Mouse (Mus musculus) layer of hippocampus, postnatal 14 days (tissue): ENCODE results near the gene Arid1b. TPM values are rescaled to one million over a fixed set of nuclear protein-coding genes. Genes with fewer than 3 reads are reported as not detected.
"Not testable (repeated sequence)": the region's sequence is repeated elsewhere in the genome, so short reads cannot be mapped to it uniquely, and the experiment has no call there.

Experiments
- DNase-seq, 2 experiments: peaks; one replicate each; pipeline ENCODE4 v3.0.0; 2021 to 2022; ENCODE audit warnings: low spot score in 2 of 2, mixed read lengths in 1 of 2
- total RNA-seq, 2 experiments: library from RNA; stranded (reverse); gene quantifications; 2 replicates each; pipeline ENCODE4 v1.2.3; 2021

Arid1b gene
- total RNA-seq, 2 experiments from 2014 or later = 83.5 to 95.2 TPM

GRCm38 (mm10) chr17:5083497-5083896 lies 89.4 kb downstream of the Arid1b start:
- no peak for DNase-seq

DNA sequence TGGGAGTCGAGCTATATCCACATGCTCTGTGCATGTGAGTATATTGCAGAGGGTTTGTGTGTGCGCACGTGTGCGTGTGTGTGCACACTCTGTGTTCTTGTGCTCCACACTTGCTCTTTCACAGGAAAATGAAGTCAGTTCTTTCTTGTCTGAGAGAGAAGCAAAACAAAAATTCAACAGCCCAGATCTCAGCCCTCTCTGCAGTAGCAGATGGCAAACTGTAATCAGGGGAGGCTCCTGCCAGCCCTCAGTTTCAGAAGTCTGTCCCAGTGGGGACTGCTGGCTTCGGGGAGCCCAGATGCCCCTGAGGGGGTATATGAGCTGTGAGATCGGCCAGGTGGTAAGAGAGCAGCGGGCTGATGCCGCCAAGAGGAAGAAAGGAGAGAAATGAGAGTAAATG lies 90.0 kb downstream of the Arid1b start:
- peak; percentile 65 to 73 for DNase-seq

- no peak for DNase-seq
Observed at GRCm38 (mm10) chr17:5085004-5085403, 90.9 kb downstream of the Arid1b start.

DNA sequence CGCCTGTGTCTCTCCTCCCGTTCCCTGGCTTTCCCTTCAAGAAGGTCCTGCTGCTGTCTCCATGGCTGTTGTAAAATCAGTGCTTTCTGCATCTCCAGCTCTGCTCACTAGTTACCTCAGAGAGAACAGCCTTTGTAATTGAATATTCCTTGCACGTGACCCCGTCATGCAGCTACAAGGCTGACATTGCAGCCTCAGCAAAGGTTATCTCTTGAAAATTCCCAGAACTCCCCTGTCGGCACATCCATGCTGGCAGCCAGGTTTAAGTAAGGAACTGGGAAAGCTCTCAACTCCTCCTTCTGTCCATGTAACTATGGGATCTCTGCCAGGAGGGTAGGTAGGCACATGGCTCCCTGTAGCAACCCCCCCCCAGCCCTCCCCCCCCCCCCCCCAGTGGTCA lies 91.8 kb downstream of the Arid1b start:
- no peak for DNase-seq

GRCm38 (mm10) chr17:5088241-5088640 lies 94.1 kb downstream of the Arid1b start:
- not testable (repeated sequence) for DNase-seq

DNA sequence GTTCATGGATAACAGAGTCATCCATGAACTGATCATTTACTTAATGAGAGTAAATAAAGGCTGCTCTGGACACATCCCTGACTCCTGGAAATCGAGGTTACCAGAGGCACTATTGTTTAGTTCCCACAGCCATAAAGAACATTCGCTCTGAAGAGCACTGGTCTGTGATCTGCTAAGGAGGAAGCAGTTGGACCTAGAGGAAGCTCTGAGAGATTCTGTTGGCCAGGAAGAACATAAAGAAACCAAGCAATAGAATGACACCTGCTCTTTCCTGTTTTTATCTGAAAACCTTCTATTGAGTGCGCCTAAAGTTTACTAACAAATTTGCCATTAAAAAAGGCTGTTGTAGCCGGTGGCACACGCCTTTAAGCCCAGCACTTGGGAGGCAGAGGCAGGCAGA lies 94.7 kb downstream of the Arid1b start:
- no peak for DNase-seq

DNA sequence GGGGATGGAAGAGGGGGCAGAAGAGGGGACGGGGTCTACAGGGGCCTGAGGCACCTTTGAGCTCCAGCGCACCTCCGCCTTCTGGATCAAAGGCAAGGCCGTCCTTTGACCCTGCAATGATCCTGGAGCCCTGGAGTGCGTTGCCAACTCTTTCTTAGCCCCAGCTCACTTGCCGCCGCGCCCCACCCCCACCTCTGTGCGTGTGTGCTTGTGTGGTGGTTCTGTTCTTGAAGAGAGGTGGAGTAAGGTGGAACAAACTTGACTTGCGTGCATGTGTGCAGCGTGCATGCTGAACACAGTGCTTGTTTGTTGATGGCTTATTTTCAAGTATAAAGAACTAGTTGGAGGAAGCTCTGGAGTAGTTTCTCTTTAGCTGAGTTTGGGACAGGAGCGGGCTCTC lies 95.4 kb downstream of the Arid1b start:
- DNase-seq = no peak

GRCm38 (mm10) chr17:5091490-5091889 lies 97.4 kb downstream of the Arid1b start:
- DNase-seq = no peak

GRCm38 (mm10) chr17:5091934-5092333 lies 97.8 kb downstream of the Arid1b start:
- no peak for DNase-seq

DNA sequence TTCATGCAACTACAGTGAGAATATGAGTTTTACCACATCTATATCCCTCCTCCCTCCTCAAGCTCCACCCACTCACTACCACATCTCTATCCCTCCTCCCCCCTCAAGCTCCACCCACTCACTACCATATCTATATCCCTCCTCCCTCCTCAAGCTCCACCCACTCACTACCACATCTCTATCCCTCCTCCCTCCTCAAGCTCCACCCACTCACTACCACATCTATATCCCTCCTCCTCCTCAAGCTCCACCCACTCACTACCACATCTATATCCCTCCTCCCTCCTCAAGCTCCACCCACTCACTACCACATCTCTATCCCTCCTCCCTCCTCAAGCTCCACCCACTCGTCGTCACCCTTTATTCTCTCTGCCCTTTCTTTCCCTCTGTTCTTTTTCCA lies 99.2 kb downstream of the Arid1b start:
- not testable (repeated sequence) for DNase-seq

GRCm38 (mm10) chr17:5094636-5095035 lies 100.5 kb downstream of the Arid1b start:
- no peak for DNase-seq

DNA sequence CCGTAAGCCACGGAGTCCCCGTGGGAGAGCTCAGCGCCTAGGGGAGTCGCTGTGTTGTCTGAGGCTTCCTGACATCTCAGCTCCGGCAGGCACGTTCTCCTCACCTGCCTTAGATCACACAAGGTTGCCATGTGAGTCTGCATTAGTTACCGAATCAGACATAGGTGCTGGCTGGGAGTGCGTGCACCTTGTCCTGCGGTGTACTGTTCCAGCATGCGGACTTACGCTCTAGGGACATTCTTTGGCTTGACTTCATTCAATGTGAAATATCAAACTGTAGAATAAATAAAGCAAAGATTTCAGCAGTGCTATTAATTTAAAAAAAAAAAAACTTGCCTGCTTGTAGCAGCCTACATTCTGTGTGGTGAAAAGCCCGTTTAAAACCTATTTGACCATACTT lies 101.6 kb downstream of the Arid1b start:
- no peak for DNase-seq

DNA sequence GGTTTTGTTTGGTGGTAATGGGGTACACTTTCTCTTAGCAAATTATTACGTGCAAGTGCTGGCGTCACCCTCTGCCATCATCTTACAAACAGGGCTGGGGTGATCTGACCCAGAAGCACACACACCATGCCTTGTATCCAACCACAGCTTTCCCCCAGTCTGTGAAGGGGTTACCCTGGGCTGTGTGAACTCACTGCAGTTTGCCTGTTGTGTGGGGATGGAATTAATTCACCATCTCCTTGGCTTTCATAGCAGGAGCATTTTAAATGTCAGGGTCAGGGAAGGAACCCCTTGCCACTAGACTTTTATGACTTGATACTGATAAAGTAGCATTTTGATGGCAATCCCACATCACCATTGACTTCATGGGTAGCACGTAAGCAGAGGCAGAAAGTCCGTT lies 102.9 kb downstream of the Arid1b start:
- no peak for DNase-seq

- DNase-seq = no peak
Observed at GRCm38 (mm10) chr17:5097545-5098475, 103.7 kb downstream of the Arid1b start.

GRCm38 (mm10) chr17:5098727-5099126 lies 104.6 kb downstream of the Arid1b start:
- no peak for DNase-seq

DNA sequence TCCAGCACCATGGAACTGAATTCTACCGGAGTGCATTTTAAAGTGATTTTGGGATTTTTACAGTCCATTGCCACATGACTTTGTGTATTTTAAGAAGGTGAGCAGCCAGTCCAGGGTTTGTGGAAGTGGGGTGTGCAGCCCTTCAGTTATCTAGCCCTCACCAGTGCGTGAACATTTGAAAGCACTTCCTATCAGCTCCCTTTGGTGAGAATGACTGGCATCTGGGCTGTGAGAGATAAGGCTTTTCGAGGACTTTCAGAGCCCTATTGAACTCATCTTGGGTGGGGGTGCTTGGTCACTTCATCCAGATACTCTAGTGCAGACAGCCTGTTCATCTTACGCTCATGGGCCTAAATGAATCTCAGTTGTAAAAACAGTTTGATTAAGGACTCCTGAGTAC lies 105.1 kb downstream of the Arid1b start:
- DNase-seq = no peak

GRCm38 (mm10) chr17:5101157-5101556 lies 107.0 kb downstream of the Arid1b start:
- DNase-seq = no peak

DNA sequence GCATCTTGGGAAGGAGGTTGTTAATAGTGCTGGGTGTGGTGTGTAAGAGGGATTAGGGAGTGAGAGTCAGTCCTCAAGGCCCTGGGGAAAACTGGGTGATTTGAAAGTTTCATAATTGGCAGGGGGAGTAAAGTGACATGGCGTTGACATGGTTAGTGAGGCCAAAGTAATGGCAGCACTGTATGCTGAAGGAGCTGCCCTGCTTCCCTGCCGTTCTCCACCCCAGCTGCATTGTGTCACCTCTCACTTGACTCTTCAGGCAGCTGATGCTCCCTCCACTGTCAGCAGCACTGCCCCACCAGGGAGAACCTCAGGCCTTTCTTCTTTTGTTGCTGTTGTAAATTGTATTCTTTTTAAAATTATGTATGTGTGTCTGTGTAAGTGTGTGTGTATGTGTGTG lies 107.8 kb downstream of the Arid1b start:
- DNase-seq = no peak

GRCm38 (mm10) chr17:5105746-5106145 lies 111.6 kb downstream of the Arid1b start:
- DNase-seq = peak in 1 of 2 experiments; percentile 36

DNA sequence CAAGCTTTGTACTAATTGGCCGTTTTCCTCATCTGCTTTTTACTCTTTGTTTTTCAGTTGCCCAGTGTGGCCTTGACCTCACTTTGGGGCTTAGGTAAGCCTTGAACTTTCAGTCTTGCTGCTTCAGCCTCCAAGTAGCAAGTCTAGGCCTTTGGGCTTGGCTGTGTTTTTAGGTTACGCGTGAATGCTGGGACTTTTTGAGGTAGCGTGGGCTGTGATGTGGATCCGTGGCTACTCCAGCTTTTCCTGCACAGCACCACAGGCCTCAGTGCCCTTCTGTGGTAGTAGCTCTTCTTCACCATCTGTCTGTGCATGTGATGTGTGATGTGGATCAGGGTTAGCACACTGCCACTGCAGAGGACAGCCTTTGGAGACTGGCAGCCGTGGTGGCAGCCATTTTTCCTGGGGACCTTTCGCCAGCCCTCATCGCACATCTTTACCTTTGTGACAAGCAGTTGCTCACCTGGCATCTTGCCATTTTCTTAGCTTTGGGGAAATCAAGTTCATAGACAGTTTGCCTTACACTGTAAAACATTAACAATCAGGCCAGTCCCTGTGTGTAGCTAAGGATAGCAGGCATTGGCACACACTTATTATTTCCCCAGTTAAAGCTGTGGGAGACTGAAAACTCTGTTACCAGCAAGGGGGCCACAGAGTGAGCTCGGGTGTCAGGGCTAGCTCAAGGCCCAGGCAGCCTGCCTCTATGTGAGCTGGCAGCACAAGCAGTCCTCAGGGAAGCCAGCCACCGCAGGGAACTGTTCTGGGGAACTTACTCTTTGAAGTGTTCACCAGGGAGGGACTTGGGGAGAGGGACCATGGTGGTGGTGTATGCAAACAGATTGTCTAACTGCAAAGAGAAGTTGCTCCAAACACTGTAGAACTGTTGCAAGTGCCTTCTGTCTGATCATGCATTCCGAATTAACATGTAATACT lies 112.4 kb downstream of the Arid1b start:
- peak; percentile 46 to 64 for DNase-seq

DNA sequence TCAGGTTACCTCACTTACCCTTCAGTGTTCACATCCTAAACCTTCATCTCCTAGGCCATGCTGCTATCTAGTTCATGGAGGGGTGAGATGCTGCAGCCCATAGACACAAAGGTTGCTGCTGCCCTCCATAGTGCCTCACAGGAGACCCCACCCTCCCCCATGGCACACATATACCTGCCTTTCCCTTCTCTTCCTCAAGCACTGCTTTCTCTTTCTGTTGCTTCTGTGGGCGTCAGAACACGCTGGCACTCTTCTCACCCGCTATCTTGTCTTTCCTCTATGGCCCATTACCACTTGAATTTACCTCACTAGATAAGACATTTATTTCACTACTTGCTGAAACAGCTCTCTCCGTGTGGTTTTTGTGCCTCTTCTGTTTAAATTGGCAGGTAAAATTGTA lies 113.4 kb downstream of the Arid1b start:
- no peak for DNase-seq

DNA sequence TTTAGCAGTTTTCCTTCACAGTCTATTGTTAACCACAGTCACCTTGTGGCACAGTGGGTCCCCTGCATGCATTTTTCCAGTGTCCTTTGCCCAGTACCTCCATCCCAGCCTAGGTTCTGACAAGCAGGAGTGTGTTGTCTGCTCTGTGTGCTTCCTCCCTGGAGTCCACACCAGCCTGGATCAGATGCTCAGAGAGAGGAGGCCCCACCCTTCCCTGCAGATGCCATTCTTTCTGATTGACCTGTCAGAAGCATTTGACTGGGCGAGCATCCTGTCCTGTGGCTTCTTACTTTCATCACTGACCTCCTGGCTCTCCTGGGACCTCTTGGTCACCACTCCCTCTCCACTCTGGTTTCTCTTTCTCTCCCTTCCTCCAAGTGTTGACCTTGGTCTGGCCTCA lies 113.9 kb downstream of the Arid1b start:
- DNase-seq = no peak
